Mouse (Mus musculus) skeletal muscle tissue, postnatal 0 days (tissue): ENCODE measurements around the gene Gzmc. TPM values are rescaled to one million over a fixed set of nuclear protein-coding genes. Genes with fewer than 3 reads are reported as not detected.

ENCODE experiments used
- polyA plus RNA-seq: library from polyadenylated mRNA; unstranded; fragments of >200 nt; fragmentation: Nextera tagmentation; extraction: Ambion mirVana; gene quantifications from 2 replicates; pipeline ENCODE4 v1.2.1, GENCODE M21; 2015

Gene Gzmc
- polyA plus RNA-seq: not detected in 2 replicates

GRCm38 (mm10) chr14:56234556-56234955 is at the start of gene Gzmc:
TSS of gene Gzmc (minus strand) at chr14:56234656.

GRCm38 (mm10) chr14:56262153-56262552 is 27.7 kb upstream of the Gzmc start, which contains the start of gene Gzmb:
TSS of gene Gzmb (minus strand) at chr14:56262260.

GRCm38 (mm10) chr14:56211317-56211716 is 23.1 kb downstream of the Gzmc start, which contains the start of gene Gzmf:
TSS of gene Gzmf (minus strand) at chr14:56211417.

Other genes starting within 250 kb of the Gzmc start
- gene Mcpt1, start 216.7 kb downstream of the Gzmc start, polyA plus RNA-seq: not detected in 2 replicates
- gene Mcpt9, start 204.2 kb downstream of the Gzmc start, polyA plus RNA-seq: not detected in 2 replicates
- 0.18 TPM in 1 of 2 replicates, not detected in the other for gene Mcpt2, start 192.6 kb downstream of the Gzmc start, polyA plus RNA-seq
- gene Mcpt4, start 172.3 kb downstream of the Gzmc start, polyA plus RNA-seq: 75.8 and 157 TPM in 2 replicates
- 0.29 and 0.35 TPM in 2 replicates for gene Mcpt8, start 149.4 kb downstream of the Gzmc start, polyA plus RNA-seq
- gene Ctsg, start 132.1 kb downstream of the Gzmc start, polyA plus RNA-seq: 1.3 and 3.2 TPM in 2 replicates
- gene Gzme, start 114.0 kb downstream of the Gzmc start, polyA plus RNA-seq: not detected in 2 replicates
- not detected in 2 replicates for gene Gzmd, start 102.0 kb downstream of the Gzmc start, polyA plus RNA-seq
- not detected in 2 replicates for gene Gzmg, start 75.1 kb downstream of the Gzmc start, polyA plus RNA-seq
- 0.13 TPM in 1 of 2 replicates, not detected in the other for gene Gzmn, start 60.1 kb downstream of the Gzmc start, polyA plus RNA-seq
- gene Gzmf, start 23.2 kb downstream of the Gzmc start, polyA plus RNA-seq: not detected in 2 replicates
- gene Gzmb, start 27.6 kb upstream of the Gzmc start, polyA plus RNA-seq: not detected in 2 replicates
- not detected in 2 replicates for gene Atp12a, start 130.4 kb upstream of the Gzmc start, polyA plus RNA-seq
- gene Rnf17, start 167.9 kb upstream of the Gzmc start, polyA plus RNA-seq: 0.54 and 0.72 TPM in 2 replicates